Mouse (Mus musculus): Measurements from ENCODE around the gene Hormad2.

GRCm38 (mm10) chr11:4317287-4317686 is 123.6 kb downstream of the Hormad2 start:
- TF ChIP-seq CTCF (IDR thresholded peaks at IDR 0.05; ENCODE audit: insufficient read depth, low read length) (no peak), POLR2A (IDR thresholded peaks at IDR 0.05; ENCODE audit: borderline replicate concordance, extremely low read depth, low read depth, low read length) (no peak)

Measured in lung, adult 2 months (tissue).